Mouse (Mus musculus): ENCODE data around the gene Ptger3. TPM values are rescaled to one million over a fixed set of nuclear protein-coding genes. Genes with fewer than 3 reads are reported as not detected.

Gene Ptger3
- polyA plus RNA-seq, 1 experiment, result not detected

GRCm38 (mm10) chr3:157579376-157579775 is 12.7 kb downstream of the Ptger3 start:
- no peak overlapping the region for H3K4me3 ChIP-seq (ENCODE audit: insufficient read depth, low read depth, low read length)

GRCm38 (mm10) chr3:157580299-157580698 is 13.6 kb downstream of the Ptger3 start:
- WGBS, result 74% methylated on average over 4 of the region's 4 CpGs
- H3K27ac ChIP-seq (ENCODE audit: insufficient read depth, low read depth, low read length), result no peak overlapping the region

More at GRCm38 (mm10) chr3:157579376-157579775, 12.7 kb downstream of the Ptger3 start:
- 62% methylated on average over 2 of the region's 2 CpGs for WGBS
- Histone ChIP-seq H3K4me1 (ENCODE audit: control insufficient read depth, insufficient read depth, low read length) (no peaks in the 10 kb centered on the region; the same call in 1 of the 2 replicates), H3K27ac (ENCODE audit: insufficient read depth, low read depth, low read length) (no peak overlapping the region)
- no peak for TF ChIP-seq CTCF (IDR thresholded peaks at IDR 0.05; ENCODE audit: insufficient read depth, low read depth, low read length)
- TF ChIP-seq POLR2A (IDR thresholded peaks at IDR 0.05; ENCODE audit: insufficient read depth, low read depth, low read length), result no peak

GRCm38 (mm10) chr3:157581755-157582154 is 15.1 kb downstream of the Ptger3 start:
- 37% methylated on average over 2 of the region's 2 CpGs for WGBS
- Histone ChIP-seq H3K4me3 (ENCODE audit: insufficient read depth, low read depth, low read length) (no peak overlapping the region), H3K27ac (ENCODE audit: insufficient read depth, low read depth, low read length) (no peak overlapping the region), H3K4me1 (ENCODE audit: control insufficient read depth, insufficient read depth, low read length) (no peaks in the 10 kb centered on the region; the same call in 1 of the 2 replicates)
- TF ChIP-seq POLR2A (IDR thresholded peaks at IDR 0.05; ENCODE audit: insufficient read depth, low read depth, low read length) (no peak), CTCF (IDR thresholded peaks at IDR 0.05; ENCODE audit: insufficient read depth, low read depth, low read length) (no peak)

More at GRCm38 (mm10) chr3:157580299-157580698, 13.6 kb downstream of the Ptger3 start:
- H3K4me1 ChIP-seq (ENCODE audit: control insufficient read depth, insufficient read depth, low read length), result no peaks in the 10 kb centered on the region; the same call in 1 of the 2 replicates
- H3K4me3 ChIP-seq (ENCODE audit: insufficient read depth, low read depth, low read length), result no peak overlapping the region
- TF ChIP-seq POLR2A (IDR thresholded peaks at IDR 0.05; ENCODE audit: insufficient read depth, low read depth, low read length) (no peak), CTCF (IDR thresholded peaks at IDR 0.05; ENCODE audit: insufficient read depth, low read depth, low read length) (no peak)

- Histone ChIP-seq H3K27ac (ENCODE audit: insufficient read depth, low read depth, low read length) (no peak overlapping the region), H3K4me1 (ENCODE audit: control insufficient read depth, insufficient read depth, low read length) (no peaks in the 10 kb centered on the region; the same call in 1 of the 2 replicates), H3K4me3 (ENCODE audit: insufficient read depth, low read depth, low read length) (no peak overlapping the region)
- 54% methylated on average over 5 of the region's 5 CpGs for WGBS
- TF ChIP-seq POLR2A (IDR thresholded peaks at IDR 0.05; ENCODE audit: insufficient read depth, low read depth, low read length) (no peak), CTCF (IDR thresholded peaks at IDR 0.05; ENCODE audit: insufficient read depth, low read depth, low read length) (no peak)
Measured at GRCm38 (mm10) chr3:157582626-157583405, 16.1 kb downstream of the Ptger3 start.

GRCm38 (mm10) chr3:157597837-157598379 is 31.2 kb downstream of the Ptger3 start:
- Histone ChIP-seq H3K4me3 (ENCODE audit: insufficient read depth, low read depth, low read length) (no peak overlapping the region), H3K4me1 (ENCODE audit: control insufficient read depth, insufficient read depth, low read length) (no peaks in the 10 kb centered on the region), H3K27ac (ENCODE audit: insufficient read depth, low read depth, low read length) (no peak overlapping the region)
- TF ChIP-seq CTCF (IDR thresholded peaks at IDR 0.05; ENCODE audit: insufficient read depth, low read depth, low read length) (no peak), POLR2A (IDR thresholded peaks at IDR 0.05; ENCODE audit: insufficient read depth, low read depth, low read length) (no peak)
- WGBS, result 79% methylated on average over 7 of the region's 7 CpGs

GRCm38 (mm10) chr3:157604684-157605410 is 38.2 kb downstream of the Ptger3 start:
- no peak overlapping the region for H3K4me3 ChIP-seq (ENCODE audit: insufficient read depth, low read depth, low read length)
- H3K27ac ChIP-seq (ENCODE audit: insufficient read depth, low read depth, low read length), result no peak overlapping the region
- no peaks in the 10 kb centered on the region for H3K4me1 ChIP-seq (ENCODE audit: control insufficient read depth, insufficient read depth, low read length)
- TF ChIP-seq POLR2A (IDR thresholded peaks at IDR 0.05; ENCODE audit: insufficient read depth, low read depth, low read length), result no peak
- TF ChIP-seq CTCF (IDR thresholded peaks at IDR 0.05; ENCODE audit: insufficient read depth, low read depth, low read length), result no peak
- WGBS, result 77% methylated on average over 6 of the region's 6 CpGs

- TF ChIP-seq CTCF (IDR thresholded peaks at IDR 0.05; ENCODE audit: insufficient read depth, low read depth, low read length), result no peak
- TF ChIP-seq POLR2A (IDR thresholded peaks at IDR 0.05; ENCODE audit: insufficient read depth, low read depth, low read length), result no peak
- no peak overlapping the region for H3K27ac ChIP-seq (ENCODE audit: insufficient read depth, low read depth, low read length)
- H3K4me3 ChIP-seq (ENCODE audit: insufficient read depth, low read depth, low read length), result no peak overlapping the region
- H3K4me1 ChIP-seq (ENCODE audit: control insufficient read depth, insufficient read depth, low read length), result no peaks in the 10 kb centered on the region
Measured at GRCm38 (mm10) chr3:157605411-157605740, 38.7 kb downstream of the Ptger3 start.

GRCm38 (mm10) chr3:157613542-157613941 is 46.9 kb downstream of the Ptger3 start:
- H3K27ac ChIP-seq (ENCODE audit: insufficient read depth, low read depth, low read length), result no peak overlapping the region
- no peak overlapping the region for H3K4me3 ChIP-seq (ENCODE audit: insufficient read depth, low read depth, low read length)
- no peaks in the 10 kb centered on the region for H3K4me1 ChIP-seq (ENCODE audit: control insufficient read depth, insufficient read depth, low read length)
- TF ChIP-seq POLR2A (IDR thresholded peaks at IDR 0.05; ENCODE audit: insufficient read depth, low read depth, low read length), result no peak
- WGBS, result 40% methylated on average over 1 of the region's 1 CpGs

- Histone ChIP-seq H3K4me1 (ENCODE audit: control insufficient read depth, insufficient read depth, low read length) (no peaks in the 10 kb centered on the region), H3K4me3 (ENCODE audit: insufficient read depth, low read depth, low read length) (no peak overlapping the region), H3K27ac (ENCODE audit: insufficient read depth, low read depth, low read length) (no peak overlapping the region)
- TF ChIP-seq CTCF (IDR thresholded peaks at IDR 0.05; ENCODE audit: insufficient read depth, low read depth, low read length) (no peak), POLR2A (IDR thresholded peaks at IDR 0.05; ENCODE audit: insufficient read depth, low read depth, low read length) (no peak)
Measured at GRCm38 (mm10) chr3:157616949-157617348, 50.3 kb downstream of the Ptger3 start.

Measured in olfactory bulb, adult 2 months (tissue).